Mouse (Mus musculus) C3H10T1/2 (cell line): ENCODE data around the gene Fbxw5. TPM values are rescaled to one million over a fixed set of nuclear protein-coding genes. Genes with fewer than 3 reads are reported as not detected.

Experiments
- polyA plus RNA-seq, 2 experiments: library from polyadenylated mRNA; unstranded; fragments of >200 nt; fragmentation: generic; extraction: Trizol; gene quantifications; one replicate each; pipeline ENCODE4 v1.2.1; 2012; ENCODE audit warnings: missing spikeins in 2 of 2

Gene Fbxw5
- 10 to 100 TPM; 24.9 to 52.5 TPM for polyA plus RNA-seq

GRCm38 (mm10) chr2:25500576-25501405 is at the start of gene Fbxw5:
Fbxw5 (plus strand) TSS chr2:25500750.

GRCm38 (mm10) chr2:25456205-25456953 is 44.2 kb upstream of the Fbxw5 start, which contains the start of gene Clic3:
Clic3 (plus strand) TSS chr2:25456838.

GRCm38 (mm10) chr2:25460551-25461309 is 39.8 kb upstream of the Fbxw5 start, which contains the start of gene Paxx:
Paxx (minus strand) TSS chr2:25461094.

GRCm38 (mm10) chr2:25469969-25470368 is 30.6 kb upstream of the Fbxw5 start, which contains the start of gene Ptgds:
Ptgds (minus strand) TSS chr2:25470046.

GRCm38 (mm10) chr2:25493476-25493961 is 7.0 kb upstream of the Fbxw5 start, which contains the start of gene Lcn12:
Lcn12 (minus strand) TSS chr2:25493911.

GRCm38 (mm10) chr2:25501593-25502486 is 1.3 kb downstream of the Fbxw5 start, which contains the start of gene C8g:
C8g (minus strand) TSS chr2:25501719.

GRCm38 (mm10) chr2:25546811-25547491 is 46.4 kb downstream of the Fbxw5 start, which contains the start of gene Traf2:
Traf2 (minus strand) TSS chr2:25546940.

Other genes starting within 250 kb of the Fbxw5 start
- gene Tmem203, start 245.3 kb upstream of the Fbxw5 start, polyA plus RNA-seq: 10 to 100 TPM; 38.1 to 48.4 TPM
- 10 to 100 TPM; 10.9 to 14.3 TPM for gene Tprn, start 238.1 kb upstream of the Fbxw5 start, polyA plus RNA-seq
- 100 to 1,000 TPM; 140 to 186 TPM for gene Ssna1, start 228.3 kb upstream of the Fbxw5 start, polyA plus RNA-seq
- gene Anapc2, start 228.3 kb upstream of the Fbxw5 start, polyA plus RNA-seq: 100 to 1,000 TPM in 1 of 2 experiments, 10 to 100 TPM in 1; 98.4 to 128 TPM
- not detected for gene Tmem210, start 212.6 kb upstream of the Fbxw5 start, polyA plus RNA-seq
- not detected for gene Lrrc26, start 210.8 kb upstream of the Fbxw5 start, polyA plus RNA-seq
- gene Grin1, start 181.6 kb upstream of the Fbxw5 start, polyA plus RNA-seq: under 1 TPM; under 0.01 to 0.06 TPM
- gene Man1b1, start 168.4 kb upstream of the Fbxw5 start, polyA plus RNA-seq: 10 to 100 TPM; 16.1 to 49.7 TPM
- gene Dpp7, start 144.4 kb upstream of the Fbxw5 start, polyA plus RNA-seq: 10 to 100 TPM; 31.1 to 38.1 TPM
- gene Uap1l1, start 135.1 kb upstream of the Fbxw5 start, polyA plus RNA-seq: 100 to 1,000 TPM; 149 to 433 TPM
- gene Sapcd2, start 128.4 kb upstream of the Fbxw5 start, polyA plus RNA-seq: 10 to 100 TPM; 18.0 to 25.7 TPM
- under 1 TPM in 1 of 2 experiments, not detected in 1; 0.12 TPM for gene Entpd2, start 104.9 kb upstream of the Fbxw5 start, polyA plus RNA-seq
- 100 to 1,000 TPM; 183 to 212 TPM for gene Npdc1, start 101.4 kb upstream of the Fbxw5 start, polyA plus RNA-seq
- gene Fut7, start 77.5 kb upstream of the Fbxw5 start, polyA plus RNA-seq: under 1 TPM; 0.13 to 0.42 TPM
- gene Abca2, start 72.0 kb upstream of the Fbxw5 start, polyA plus RNA-seq: 10 to 100 TPM in 1 of 2 experiments, 1 to 10 TPM in 1; 4.8 to 13.4 TPM
- gene Clic3, start 43.9 kb upstream of the Fbxw5 start, polyA plus RNA-seq: under 1 TPM; 0.15 to 0.94 TPM
- gene Paxx, start 39.7 kb upstream of the Fbxw5 start, polyA plus RNA-seq: 10 to 100 TPM; 25.6 to 61.9 TPM
- gene Ptgds, start 30.7 kb upstream of the Fbxw5 start, polyA plus RNA-seq: under 1 TPM; 0.07 to 0.30 TPM
- gene Lcn12, start 6.8 kb upstream of the Fbxw5 start, polyA plus RNA-seq: not detected
- 1 to 10 TPM in 1 of 2 experiments, under 1 TPM in 1; 0.85 to 9.2 TPM for gene C8g, start 969 bp downstream of the Fbxw5 start, polyA plus RNA-seq
- 10 to 100 TPM; 29.4 to 32.2 TPM for gene Traf2, start 46.2 kb downstream of the Fbxw5 start, polyA plus RNA-seq
- gene Edf1, start 57.1 kb downstream of the Fbxw5 start, polyA plus RNA-seq: 100 to 1,000 TPM; 602 to 888 TPM
- gene Mamdc4, start 74.1 kb downstream of the Fbxw5 start, polyA plus RNA-seq: 1 to 10 TPM in 1 of 2 experiments, under 1 TPM in 1; 0.09 to 1.1 TPM
- gene Phpt1, start 74.5 kb downstream of the Fbxw5 start, polyA plus RNA-seq: 100 to 1,000 TPM; 104 to 192 TPM
- gene Ajm1, start 81.0 kb downstream of the Fbxw5 start, polyA plus RNA-seq: 1 to 10 TPM in 1 of 2 experiments, under 1 TPM in 1; 0.04 to 1.9 TPM
- 10 to 100 TPM; 38.7 to 57.3 TPM for gene Rabl6, start 107.8 kb downstream of the Fbxw5 start, polyA plus RNA-seq
- 1 to 10 TPM in 1 of 2 experiments, under 1 TPM in 1; 0.82 to 1.3 TPM for gene Ccdc183, start 116.9 kb downstream of the Fbxw5 start, polyA plus RNA-seq
- gene Tmem141, start 121.3 kb downstream of the Fbxw5 start, polyA plus RNA-seq: 1 to 10 TPM; 5.8 to 8.5 TPM
- gene Fcna, start 127.3 kb downstream of the Fbxw5 start, polyA plus RNA-seq: under 1 TPM; 0.09 to 0.51 TPM
- gene Lcn8, start 152.4 kb downstream of the Fbxw5 start, polyA plus RNA-seq: not detected
- gene Lcn5, start 157.2 kb downstream of the Fbxw5 start, polyA plus RNA-seq: not detected
- not detected for gene Lcn6, start 176.0 kb downstream of the Fbxw5 start, polyA plus RNA-seq
- gene Lcn10, start 182.0 kb downstream of the Fbxw5 start, polyA plus RNA-seq: not detected
- not detected for gene Obp2a, start 199.3 kb downstream of the Fbxw5 start, polyA plus RNA-seq
- gene Bmyc, start 206.0 kb downstream of the Fbxw5 start, polyA plus RNA-seq: not detected
- gene Obp2b, start 236.3 kb downstream of the Fbxw5 start, polyA plus RNA-seq: not detected